Mouse (Mus musculus) T-helper 1 cell (primary cell): ENCODE measurements around the gene Adamtsl1.

Experiments
- in situ Hi-C: fragments of 300-600 bp; cut with MboI, MseI; formaldehyde crosslinking; loops from one replicate; pipeline ENCODE4 v1.15.1; 2025; ENCODE audit warnings: high pct_unique_total_duplicates

Adamtsl1 gene

DNA sequence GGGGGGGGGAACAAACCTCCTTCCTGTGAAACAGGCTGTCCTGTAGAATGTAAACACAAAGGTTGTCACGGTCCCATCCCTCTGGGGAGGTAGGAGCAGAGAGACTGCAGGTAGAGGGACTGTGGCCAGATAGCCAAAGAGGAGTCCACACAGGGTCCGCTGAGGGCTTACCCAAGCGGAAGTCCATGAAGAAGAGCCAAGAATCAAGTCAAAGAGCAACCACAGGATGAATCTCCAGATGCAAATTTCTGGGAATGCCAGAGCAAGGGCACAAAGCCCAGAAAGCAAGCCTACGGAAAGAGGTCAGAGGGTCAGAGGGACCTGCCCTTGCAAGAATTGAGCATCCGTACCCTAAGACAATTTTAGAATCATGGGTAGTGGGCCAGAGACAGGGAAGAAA is 677.2 kb downstream of the Adamtsl1 start:
- in situ Hi-C loops: no loop called here

DNA sequence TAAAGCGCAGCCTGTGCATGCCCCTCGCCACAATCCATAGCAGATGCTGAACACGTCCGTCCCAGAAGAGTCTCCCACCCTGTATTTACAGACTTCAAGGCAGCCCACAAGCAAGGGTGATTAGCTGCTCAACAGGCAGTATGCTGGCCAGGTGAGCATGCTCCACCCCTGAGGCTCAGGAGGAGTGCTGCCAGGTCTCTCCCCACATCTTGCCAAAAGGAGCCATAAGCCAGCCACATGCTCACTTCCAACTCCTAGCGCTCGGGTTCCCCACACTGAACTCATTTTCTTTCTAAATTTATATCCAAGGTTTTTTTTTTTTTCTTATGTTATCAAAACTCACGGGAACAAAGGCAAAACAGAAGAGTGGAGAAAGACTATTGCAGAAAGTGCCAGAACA is 687.8 kb downstream of the Adamtsl1 start:
- in situ Hi-C loops: no loop called here

DNA sequence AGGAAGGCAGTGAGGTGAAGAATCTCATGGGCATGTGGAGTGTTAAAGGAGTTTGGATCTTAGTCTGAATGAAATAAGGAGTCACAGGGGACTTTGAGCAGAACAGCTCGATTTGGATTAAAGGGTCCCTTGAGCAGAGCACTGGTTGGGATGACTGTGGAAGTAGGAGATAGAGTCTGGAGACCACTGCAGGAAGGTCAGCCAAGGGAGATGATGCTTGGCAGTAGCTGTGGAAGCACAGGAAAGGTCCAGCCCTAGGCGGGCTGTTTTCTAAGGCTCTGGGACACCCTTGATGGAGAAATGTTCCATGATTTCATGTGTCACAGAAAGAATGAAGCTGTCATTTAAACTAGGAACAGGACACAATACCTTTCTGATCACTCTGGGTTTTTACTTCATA is 689.3 kb downstream of the Adamtsl1 start:
- in situ Hi-C loops: no loop called here

DNA sequence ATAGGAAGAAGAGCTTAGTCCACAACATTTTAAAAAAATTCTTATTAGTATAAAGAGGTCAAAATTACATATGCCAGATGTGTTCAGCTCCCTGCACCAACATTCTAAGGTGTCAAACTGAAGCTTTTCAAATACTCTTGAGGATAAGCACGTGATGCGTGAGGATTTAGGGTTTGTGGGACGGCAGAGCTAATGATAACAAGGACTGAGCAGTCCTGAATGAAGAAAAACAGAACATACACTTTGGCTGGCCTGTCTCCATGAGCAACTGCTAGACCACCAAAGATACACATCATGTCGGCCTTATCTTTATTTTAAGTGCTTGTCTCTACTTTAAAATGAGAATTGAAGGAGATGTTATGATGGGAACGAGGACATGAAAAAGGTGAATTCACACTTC is 710.9 kb downstream of the Adamtsl1 start:
- in situ Hi-C loops: no loop called here

DNA sequence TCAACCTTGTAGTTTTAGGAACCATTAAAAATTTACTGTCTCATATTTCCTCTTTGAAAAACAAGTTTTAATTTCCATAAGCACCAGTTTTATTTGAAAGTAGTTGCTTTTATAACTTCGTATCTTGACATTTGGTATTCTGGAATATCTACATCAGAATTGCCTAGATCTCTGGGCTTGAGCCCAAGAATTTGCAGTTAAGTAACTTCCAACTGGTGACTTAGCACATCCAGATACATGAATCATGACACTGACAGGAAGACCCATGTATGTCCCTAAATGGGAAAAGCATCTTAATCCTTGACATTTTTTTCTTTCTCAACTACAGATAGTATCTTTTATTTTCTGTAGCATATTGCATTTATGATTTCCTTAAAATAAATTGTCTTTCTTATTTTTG is 713.1 kb downstream of the Adamtsl1 start:
- in situ Hi-C loops: no loop called here

DNA sequence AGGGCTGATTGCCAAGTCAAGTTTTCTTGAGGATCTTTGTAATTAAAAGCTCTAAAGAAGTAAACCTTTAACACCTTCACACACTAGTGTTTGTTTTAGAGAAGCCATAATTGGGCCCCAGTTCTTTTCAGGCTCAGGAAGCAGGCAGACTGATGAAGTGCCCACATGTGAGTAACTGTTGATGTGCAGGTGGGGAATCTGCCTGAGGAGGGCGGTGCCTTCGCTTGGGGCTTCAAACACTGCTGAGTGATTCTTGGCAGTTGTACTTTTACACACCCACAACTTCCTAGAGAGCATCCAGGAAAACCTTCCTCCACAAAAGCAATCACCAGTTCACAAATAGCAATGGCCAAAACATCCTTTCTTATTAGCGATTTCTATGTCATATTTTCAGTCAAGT is 719.2 kb downstream of the Adamtsl1 start:
- in situ Hi-C loops: loop anchor here (10.0 kb wide), 1 partner anchor 948 kb away; no protein-coding TSS in a partner anchor

DNA sequence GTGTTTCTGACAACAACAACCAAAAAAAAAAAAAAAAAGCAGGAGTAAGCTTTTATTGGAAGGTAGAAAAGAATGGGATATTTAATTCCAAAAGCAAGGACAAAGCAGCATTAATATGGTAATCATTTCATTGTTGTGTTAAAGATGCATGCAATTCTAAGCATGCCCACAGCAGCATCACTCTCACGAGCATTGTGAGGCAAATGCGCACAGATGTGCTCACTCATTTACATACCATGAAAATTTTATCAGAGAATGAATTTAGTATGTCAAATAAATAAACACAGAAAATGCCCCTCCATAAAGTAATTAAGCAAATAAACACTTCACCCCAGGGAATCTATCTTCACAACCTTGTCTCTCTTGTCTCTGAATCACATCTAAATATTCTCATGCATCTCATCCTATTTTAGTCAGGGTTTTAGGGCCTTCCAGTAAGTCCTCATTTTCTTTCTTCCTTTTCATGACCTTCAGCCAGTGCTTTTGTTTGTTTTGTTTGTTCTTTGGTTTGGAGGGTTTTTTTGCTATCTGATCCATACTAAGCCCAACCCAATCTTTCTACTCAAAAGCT is 728.0 kb downstream of the Adamtsl1 start:
- in situ Hi-C loops: no loop called here

DNA sequence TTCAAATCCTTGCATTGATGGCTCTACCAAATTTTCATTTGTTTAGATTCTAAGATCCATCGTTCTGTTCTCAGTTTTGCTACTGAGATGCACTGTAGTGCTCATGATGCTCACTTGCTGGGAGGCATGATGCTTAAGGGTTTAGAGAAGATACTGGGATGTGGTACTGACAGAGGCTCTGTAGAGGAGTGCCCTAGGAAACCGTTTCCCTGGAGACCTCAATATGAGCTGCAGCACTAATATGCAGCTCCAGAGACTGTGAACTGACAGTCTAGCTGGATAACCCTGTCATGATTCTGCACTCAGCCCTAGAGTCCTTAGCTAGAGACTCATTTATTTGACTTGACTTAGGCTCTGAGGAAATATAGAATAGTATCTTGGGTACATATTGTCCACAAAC is 756.1 kb downstream of the Adamtsl1 start:
- in situ Hi-C loops: no loop called here

DNA sequence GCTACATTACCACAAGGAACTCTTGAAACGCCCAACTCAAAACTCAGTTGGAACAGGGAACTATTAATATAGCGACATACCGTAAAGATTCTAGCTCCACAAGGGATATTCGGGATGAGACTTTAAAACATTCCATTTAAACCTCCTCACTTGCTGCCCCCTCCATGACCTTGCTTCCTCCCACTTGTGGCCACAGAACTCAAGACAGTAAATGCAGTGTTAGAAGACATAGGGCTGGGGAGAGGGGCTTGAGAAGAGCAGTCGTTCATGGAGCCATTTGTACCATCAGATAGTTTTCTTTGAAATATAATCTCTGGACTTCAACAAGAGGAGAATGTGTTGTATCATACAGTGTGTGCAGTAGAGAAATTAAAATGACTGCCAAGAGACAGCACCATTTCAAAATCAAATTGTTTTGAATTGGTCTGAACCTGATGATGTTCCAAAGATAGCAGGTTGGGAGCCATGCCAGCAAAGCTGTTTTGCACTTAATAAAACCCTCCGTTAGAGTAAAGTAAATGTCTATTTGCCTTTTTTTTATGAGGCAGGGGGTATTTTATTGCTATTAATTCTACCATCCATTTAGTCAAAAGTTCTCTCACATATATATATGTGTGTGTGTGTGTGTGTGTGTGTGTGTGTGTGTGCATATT is 759.9 kb downstream of the Adamtsl1 start:
- in situ Hi-C loops: no loop called here

DNA sequence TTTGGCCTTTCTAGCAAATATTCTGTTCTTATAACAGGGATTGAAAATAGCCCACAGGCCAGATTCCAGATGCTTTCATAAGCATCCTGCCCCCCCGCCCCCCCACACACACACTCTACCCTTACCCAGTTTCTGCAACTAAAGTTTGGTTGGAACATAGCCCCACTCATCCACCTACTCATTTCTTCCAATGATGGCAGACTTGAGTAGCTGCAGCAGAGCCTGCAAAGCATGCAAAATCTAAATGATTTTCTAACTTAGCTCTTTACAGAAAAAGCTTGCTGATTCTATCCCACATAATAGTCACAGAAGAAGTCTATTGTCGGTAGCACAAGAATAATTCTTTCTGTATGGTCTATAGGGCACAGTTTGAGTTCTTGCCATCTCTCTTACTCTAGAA is 760.7 kb downstream of the Adamtsl1 start:
- in situ Hi-C loops: no loop called here

DNA sequence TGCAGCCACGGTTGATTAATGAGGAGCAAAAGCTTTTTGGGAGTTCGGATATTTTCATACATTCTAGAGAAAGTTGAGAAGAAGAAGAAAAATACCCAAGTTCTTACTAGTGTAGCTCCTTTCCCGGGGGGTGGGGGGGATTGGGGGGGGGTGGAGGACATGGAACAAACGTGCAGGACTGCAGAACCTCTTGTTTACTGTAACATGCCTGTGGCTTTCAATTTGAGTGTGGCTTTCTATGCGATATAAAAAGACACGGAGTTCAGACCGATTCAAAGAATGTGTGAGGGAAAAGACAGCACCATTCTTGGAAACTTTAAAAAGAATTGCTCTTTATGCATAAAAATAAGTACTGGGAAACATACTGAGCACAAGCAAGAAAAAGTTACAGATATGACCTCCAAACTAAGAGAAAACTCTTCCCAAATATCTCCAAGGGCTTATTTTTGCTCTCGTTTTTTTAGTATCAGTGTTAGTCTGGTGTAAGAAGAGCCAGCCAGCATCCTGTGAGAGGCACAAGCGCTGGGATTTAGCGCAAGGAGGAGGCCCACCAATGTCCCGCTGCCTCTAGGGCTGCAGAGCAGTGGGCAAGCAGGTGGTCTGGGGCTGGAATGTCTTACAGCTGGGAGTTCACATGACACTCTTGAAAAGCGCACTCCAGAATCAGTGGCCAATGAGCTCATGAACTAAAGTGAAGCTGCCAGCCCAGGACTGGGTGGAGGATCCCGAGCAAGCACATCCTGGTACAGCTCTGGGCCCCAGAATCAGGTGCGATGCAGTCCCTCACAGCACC is 762.2 kb downstream of the Adamtsl1 start:
- in situ Hi-C loops: no loop called here

DNA sequence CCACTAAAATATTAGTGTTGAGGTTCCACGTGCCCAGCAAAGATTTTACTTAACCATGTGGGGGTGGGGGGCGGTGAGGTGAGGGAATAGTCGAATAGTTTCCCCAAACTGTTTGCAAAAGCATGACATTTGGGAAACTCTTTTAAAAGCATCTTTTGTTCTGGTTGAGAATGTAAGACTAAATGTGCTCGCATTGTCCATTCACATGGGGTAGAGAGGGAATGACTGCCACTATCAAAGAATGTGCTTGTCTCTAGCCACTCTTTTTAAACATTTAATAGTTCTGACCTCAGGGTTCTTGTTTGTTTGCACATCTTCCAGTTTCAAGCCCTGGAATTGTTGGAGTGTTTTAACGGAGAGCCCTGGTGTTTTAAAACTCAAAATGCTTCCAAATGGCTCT is 764.6 kb downstream of the Adamtsl1 start:
- in situ Hi-C loops: no loop called here

DNA sequence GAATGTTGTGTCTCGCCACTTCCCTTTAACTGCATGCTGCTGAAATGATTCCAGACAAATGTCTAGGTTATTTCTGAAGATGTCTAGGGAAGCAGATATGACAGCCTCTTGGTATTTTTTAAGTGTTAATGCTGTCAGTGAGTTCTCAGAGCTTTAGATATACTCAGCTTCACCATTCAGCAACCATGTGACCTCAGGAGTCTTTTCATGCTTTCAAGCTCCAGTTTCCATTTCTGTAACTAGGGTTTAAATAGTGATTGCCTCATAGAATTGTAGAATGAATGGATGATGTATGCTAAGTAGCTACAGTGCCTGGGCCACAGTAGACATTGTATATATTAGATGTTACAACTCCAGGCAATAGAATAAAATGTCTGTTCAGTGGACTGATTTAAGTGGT is 772.6 kb downstream of the Adamtsl1 start:
- in situ Hi-C loops: no loop called here

DNA sequence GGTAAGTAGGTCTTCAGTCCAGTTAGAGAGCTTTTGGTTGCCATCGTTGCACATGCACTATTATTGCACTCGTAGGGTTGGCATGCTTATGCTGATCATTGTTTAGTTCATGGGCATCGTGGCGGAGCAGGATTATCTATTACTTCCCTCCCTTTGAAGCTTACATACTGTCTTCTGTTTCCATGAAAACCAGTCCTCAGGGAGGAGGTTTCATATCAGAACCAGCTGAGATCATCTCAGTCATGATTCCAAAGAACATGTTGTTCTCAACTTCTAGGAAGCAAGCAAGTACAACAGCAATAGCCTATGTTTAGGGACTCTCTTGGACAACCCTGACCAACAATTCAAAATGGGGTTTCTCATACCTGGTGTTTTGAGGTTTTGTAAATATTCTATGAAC is 774.3 kb downstream of the Adamtsl1 start:
- in situ Hi-C loops: no loop called here

DNA sequence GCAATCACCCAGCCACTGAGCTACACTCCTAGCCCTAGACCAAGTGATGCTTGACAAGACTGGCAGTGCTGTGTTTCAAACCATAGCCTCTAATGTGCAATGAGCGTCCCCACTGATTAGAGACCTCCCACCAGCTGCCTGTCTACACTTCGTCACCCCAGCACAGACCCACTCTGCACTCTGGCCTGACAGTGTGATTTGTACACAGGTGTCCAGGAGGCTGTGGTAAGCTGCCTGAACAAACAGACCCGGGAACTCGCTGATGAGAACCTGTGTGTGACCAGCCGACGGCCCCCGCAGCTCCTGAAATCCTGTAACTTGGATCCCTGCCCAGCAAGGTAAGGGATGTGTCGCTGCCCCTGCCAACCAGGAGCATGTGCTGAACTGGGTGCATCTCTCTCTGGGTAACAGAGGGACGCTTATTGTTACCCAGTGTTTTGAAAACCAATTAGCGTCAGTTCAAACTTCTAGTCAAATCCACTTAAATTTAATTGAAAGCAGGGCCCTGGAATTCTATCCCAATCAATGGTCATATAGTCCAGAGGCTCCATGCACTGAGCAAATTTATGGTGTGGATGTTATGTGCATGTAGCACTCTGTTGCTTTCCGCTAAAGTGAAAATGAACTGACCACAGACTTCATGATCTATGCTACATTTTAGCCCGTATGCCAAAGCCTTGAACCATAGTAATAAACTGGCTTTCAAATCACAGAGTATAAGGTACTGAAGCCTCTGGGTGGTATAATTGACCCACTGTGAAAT is 775.7 kb downstream of the Adamtsl1 start:
- in situ Hi-C loops: no loop called here

DNA sequence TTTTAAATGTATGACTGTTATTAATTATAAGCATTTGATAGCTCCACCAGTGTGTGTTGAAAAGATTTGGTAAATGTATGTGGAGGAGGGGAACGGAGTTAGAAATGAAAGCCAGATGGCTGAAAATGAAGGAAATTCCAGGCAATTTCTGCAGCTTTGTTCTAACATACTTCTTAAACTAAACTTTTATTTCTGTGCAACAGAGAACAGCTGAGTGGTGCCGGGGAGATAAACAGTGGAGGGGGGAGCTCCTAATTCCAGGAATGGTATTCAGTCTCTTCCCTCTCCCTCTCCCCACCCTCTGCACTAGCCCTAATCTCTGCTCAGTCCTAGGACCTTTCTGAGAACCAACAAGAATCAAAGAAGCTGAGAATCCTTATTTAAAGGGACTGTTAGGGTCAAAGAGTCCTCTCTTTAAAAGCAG is 780.9 kb downstream of the Adamtsl1 start:
- in situ Hi-C loops: no loop called here

DNA sequence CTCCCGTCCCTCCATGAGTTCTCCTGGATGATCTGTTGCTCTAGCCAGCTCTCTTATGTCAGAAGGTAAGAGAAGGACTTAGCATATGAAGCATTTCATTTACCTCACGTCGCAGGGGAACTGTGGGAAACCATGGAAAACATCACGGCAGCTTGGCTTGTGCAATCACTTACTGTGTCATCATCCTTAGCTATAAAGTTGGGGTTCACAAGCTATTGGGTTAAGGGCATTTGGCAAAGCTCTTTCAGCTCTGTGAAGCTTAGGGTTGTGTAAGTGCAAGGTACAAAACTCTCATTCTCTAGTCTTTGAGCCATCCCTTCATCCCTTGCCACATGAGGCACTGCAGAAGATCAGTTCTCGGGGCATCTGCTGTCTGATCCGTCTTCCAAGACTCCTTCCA is 787.5 kb downstream of the Adamtsl1 start:
- in situ Hi-C loops: no loop called here

DNA sequence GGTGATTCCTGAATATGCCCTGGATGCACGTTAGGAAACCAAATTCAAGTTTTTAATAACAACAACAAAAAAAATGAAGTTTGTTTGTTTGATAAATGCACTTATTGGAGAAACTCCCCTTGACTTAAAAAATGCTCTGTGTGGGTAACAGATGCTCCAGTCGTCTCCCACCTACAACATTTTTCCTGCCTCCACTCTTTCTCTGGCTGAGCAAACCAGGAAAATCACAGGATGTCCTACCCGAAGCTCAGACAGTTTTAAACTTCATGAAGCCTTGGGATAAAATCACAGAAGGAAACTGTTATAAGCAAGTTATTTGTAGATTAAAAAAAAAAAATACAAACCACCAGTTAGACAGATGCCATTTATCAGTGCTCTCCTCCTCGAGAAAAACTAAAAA is 788.1 kb downstream of the Adamtsl1 start:
- in situ Hi-C loops: no loop called here

DNA sequence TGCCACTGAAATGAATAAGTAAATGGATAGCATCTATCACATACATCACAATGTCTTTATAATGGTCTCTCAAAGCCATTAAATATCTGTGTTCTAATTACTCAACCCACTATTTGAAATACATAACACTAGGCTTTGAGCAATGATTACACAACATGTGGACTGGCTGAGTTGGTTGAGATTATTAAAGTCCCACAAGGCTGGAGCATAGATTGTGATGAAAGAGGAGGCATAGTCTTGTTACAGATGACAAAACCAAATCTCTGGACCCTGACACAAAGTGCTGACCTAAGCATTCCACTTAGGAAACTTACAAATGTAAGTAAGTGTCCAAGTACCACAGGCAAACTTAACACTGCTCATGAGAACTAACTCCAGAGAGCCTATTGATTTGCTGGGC is 792.8 kb downstream of the Adamtsl1 start:
- in situ Hi-C loops: no loop called here

DNA sequence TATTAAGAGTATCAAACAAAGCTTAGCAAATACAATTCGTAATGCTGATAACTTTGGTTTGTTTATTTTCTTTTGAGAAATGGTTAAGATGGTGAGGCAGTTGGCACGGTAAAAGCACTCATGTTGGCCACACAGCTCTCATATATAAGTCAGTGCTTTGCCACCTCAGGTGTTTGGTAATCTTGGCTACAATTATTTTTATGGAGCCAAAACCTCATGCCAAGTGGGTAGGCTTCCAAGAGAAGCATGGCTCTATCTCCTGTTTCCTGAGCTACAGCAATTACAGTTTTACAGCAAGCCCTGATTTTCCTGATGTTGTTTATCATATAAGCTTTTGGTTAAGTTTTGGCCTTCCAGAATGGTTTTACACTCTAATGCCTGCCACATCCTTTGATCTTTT is 795.2 kb downstream of the Adamtsl1 start:
- in situ Hi-C loops: no loop called here

DNA sequence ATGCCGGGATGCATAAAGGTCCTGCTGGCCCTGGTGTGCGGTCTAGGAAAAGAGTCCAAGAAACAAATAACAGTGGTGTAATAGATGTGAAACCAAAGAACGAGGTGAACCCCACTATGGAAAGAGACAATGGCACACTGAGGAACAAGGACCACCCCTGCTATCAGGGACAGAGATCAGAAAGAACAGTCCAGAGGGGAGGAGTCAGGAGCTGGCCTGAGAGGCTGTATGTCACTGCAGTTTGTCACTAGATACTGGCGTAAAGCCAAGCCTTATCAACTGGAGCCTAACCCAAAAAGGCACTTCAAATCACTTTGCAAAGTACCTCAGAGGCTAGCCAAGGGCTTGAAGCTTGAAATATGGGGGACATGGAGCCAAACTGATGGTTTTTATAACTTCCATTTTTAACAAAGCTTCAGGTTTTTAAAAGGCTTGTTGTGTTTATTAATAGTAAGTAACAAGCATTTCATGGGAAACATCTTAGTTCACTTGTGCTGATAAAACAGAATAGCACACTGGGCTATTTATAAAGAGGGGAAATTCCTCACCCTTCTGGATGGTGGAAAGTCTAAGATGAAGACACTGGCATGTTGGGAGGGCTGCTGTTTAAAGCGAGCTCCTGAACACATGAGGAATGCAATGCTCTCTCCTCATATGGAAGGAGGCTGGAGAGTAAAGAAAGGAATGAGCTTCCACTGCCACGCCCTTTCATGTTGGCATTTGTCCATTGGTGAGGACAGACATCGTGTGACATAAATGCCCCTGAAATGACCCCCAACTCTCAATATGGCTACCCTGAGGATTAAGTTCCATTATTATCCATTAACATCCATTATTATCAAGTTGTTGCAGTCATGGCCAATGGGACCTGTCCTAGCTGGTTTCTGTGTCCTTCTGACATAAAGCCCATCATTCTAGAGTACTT is 797.1 kb downstream of the Adamtsl1 start:
- in situ Hi-C loops: no loop called here
